Mouse (Mus musculus): ENCODE measurements at regions not wholly inside any gene's neighbourhood (a gene's known extent, or its start where the extent isn't known, plus 50 kb on each side); places are given as distances from the start of the nearest gene placed in this dataset.
A peak's percentile ranks its signal among the peaks of the same experiment; 100 is the strongest.

GRCm38 (mm10) chr13:28700081-28700480 is 253.4 kb downstream of the Sox4 start:
- whole genome bisulfite sequencing: 78% methylated on average over 3 of the region's 3 CpGs
- Histone ChIP-seq H3K4me1 (replicated peaks; ENCODE audit: control insufficient read depth, insufficient read depth, low read length) (peaks cover 7% of the 10 kb centered on the region; the same call in 1 of the 2 replicates), H3K9me3 (ENCODE audit: control insufficient read depth, low read length) (no peaks in the 10 kb centered on the region), H3K4me3 (ENCODE audit: low read depth, low read length) (no peak overlapping the region), H3K36me3 (ENCODE audit: control insufficient read depth, insufficient read depth, low read length) (no peaks in the 10 kb centered on the region), H3K27ac (ENCODE audit: low read depth, low read length) (no peak overlapping the region), H3K27me3 (ENCODE audit: control insufficient read depth, insufficient read depth, low read length) (no peaks in the 10 kb centered on the region), H3K4me2 (ENCODE audit: low read depth, low read length, severe bottlenecking) (no peak overlapping the region), H3K9ac (ENCODE audit: low read length) (no peak overlapping the region)
- no peak for ATAC-seq (replicated peaks; ENCODE audit: low FRiP score)
- DNase-seq (ENCODE audit: low spot score): no peak

- H3K27me3 ChIP-seq (ENCODE audit: control insufficient read depth, insufficient read depth, low read length): no peaks in the 10 kb centered on the region
- no peaks in the 10 kb centered on the region for H3K9me3 ChIP-seq (ENCODE audit: control insufficient read depth, low read length)
- H3K4me2 ChIP-seq (ENCODE audit: low read depth, low read length, severe bottlenecking): no peak overlapping the region
- DNase-seq (ENCODE audit: low spot score) (no peak), ATAC-seq (replicated peaks; ENCODE audit: low FRiP score) (no peak)
- H3K9ac ChIP-seq (ENCODE audit: low read length): no peak overlapping the region
- H3K4me1 ChIP-seq (replicated peaks; ENCODE audit: control insufficient read depth, insufficient read depth, low read length): peaks cover 7% of the 10 kb centered on the region; the same call in 1 of the 2 replicates
- no peak overlapping the region for H3K4me3 ChIP-seq (ENCODE audit: low read depth, low read length)
- H3K27ac ChIP-seq (ENCODE audit: low read depth, low read length): no peak overlapping the region
- H3K36me3 ChIP-seq (ENCODE audit: control insufficient read depth, insufficient read depth, low read length): no peaks in the 10 kb centered on the region
- WGBS: 91% methylated on average over 4 of the region's 4 CpGs
These were observed 254.0 kb downstream of the Sox4 start for GRCm38 (mm10) chr13:28699490-28700032.

DNA sequence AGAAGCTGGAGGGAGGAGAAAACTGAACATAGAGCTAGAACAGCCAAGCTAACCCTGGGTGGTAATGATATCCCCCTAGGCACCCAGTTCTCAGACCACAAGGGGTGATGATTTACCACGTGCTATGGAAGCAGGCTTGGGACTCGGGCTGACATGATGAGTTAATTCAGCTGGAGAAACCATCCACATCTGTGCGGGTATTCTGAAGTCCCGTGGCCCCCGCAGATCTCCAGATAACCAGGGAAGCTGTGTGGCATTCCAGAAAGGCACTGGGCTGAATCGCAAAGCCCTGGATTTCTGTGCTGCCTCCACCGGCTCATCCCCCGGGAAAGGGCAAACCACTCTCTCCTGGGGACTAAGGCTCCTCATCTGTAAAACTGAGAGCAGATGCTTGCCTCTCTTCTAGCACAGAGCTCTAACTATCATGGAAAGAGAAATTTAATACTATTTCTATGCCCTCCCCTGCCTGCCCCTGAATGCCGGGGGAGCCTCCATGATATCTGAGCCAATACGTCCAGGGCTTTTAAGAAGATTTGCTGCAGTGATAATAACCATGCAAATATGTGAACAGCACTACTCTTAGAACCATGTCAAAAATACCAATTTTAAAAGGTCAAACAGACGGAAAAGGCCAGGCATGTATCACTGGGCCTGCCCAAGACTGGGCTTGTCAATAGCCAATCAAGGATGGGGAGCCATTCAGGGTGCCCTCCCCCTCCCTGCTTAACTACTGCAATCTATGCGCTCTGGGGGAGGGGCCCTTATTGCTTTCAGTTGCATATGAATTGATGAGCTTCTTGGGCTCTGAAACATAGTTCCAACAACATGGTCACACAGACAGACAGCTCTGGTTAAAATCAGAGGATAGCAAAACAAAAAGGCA is 255.5 kb downstream of the Sox4 start:
- H3K36me3 ChIP-seq (ENCODE audit: control insufficient read depth, insufficient read depth, low read length): no peaks in the 10 kb centered on the region
- peak overlapping the region; percentile 34; the same call in 1 of the 2 replicates for H3K27ac ChIP-seq (ENCODE audit: low read depth, low read length)
- no peak for DNase-seq (ENCODE audit: low spot score)
- no peaks in the 10 kb centered on the region for H3K27me3 ChIP-seq (ENCODE audit: control insufficient read depth, insufficient read depth, low read length)
- no peak overlapping the region for H3K4me3 ChIP-seq (ENCODE audit: low read depth, low read length)
- H3K4me2 ChIP-seq (ENCODE audit: low read depth, low read length, severe bottlenecking): no peak overlapping the region
- 24% methylated on average over 12 of the region's 12 CpGs for WGBS
- no peak; the same call in none of the 2 replicates for ATAC-seq (replicated peaks; ENCODE audit: low FRiP score)
- peaks cover 9% of the 10 kb centered on the region for H3K4me1 ChIP-seq (replicated peaks; ENCODE audit: control insufficient read depth, insufficient read depth, low read length)
- H3K9ac ChIP-seq (ENCODE audit: low read length): peak overlapping the region; percentile 20; the same call in 1 of the 2 replicates
- H3K9me3 ChIP-seq (ENCODE audit: control insufficient read depth, low read length): no peaks in the 10 kb centered on the region

DNA sequence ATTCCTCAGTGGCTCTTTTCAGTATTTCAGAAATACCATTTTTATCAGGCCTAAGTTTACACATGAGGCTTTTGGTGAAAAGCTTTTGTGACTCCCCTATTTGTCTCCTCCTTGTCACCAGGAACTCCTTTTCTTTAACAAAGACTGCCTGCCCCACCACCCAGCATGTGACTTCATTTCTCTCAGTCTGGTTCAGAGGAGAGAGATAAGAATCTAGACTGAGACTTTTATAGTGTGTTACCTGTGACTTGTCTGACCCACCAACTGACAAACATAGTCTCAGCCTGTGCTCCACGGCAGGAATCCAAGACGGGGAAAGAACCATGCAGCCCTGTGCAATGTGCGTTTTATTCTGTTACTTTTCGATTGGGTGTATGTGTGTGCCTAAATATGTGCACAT is 260.4 kb downstream of the Sox4 start:
- Histone ChIP-seq H3K4me3 (ENCODE audit: low read depth, low read length) (no peak overlapping the region), H3K4me2 (ENCODE audit: low read depth, low read length, severe bottlenecking) (no peak overlapping the region), H3K27me3 (ENCODE audit: control insufficient read depth, insufficient read depth, low read length) (no peaks in the 10 kb centered on the region), H3K27ac (ENCODE audit: low read depth, low read length) (no peak overlapping the region), H3K9ac (ENCODE audit: low read length) (no peak overlapping the region), H3K4me1 (replicated peaks; ENCODE audit: control insufficient read depth, insufficient read depth, low read length) (peaks cover 5% of the 10 kb centered on the region), H3K36me3 (ENCODE audit: control insufficient read depth, insufficient read depth, low read length) (no peaks in the 10 kb centered on the region), H3K9me3 (ENCODE audit: control insufficient read depth, low read length) (no peaks in the 10 kb centered on the region)
- 63% methylated on average over 4 of the region's 4 CpGs for WGBS
- DNase-seq (ENCODE audit: low spot score) (no peak), ATAC-seq (replicated peaks; ENCODE audit: low FRiP score) (no peak)

- Histone ChIP-seq H3K9me3 (ENCODE audit: control insufficient read depth, low read length) (no peaks in the 10 kb centered on the region), H3K4me3 (ENCODE audit: low read depth, low read length) (no peak overlapping the region), H3K4me1 (replicated peaks; ENCODE audit: control insufficient read depth, insufficient read depth, low read length) (peaks cover 2% of the 10 kb centered on the region), H3K4me2 (ENCODE audit: low read depth, low read length, severe bottlenecking) (no peak overlapping the region), H3K27ac (ENCODE audit: low read depth, low read length) (no peak overlapping the region), H3K9ac (ENCODE audit: low read length) (no peak overlapping the region), H3K36me3 (ENCODE audit: control insufficient read depth, insufficient read depth, low read length) (no peaks in the 10 kb centered on the region), H3K27me3 (ENCODE audit: control insufficient read depth, insufficient read depth, low read length) (no peaks in the 10 kb centered on the region)
- 68% methylated on average over 5 of the region's 5 CpGs for WGBS
- DNase-seq (ENCODE audit: low spot score): no peak
- no peak for ATAC-seq (replicated peaks; ENCODE audit: low FRiP score)
These were observed 260.9 kb downstream of the Sox4 start for GRCm38 (mm10) chr13:28692587-28692986.

DNA sequence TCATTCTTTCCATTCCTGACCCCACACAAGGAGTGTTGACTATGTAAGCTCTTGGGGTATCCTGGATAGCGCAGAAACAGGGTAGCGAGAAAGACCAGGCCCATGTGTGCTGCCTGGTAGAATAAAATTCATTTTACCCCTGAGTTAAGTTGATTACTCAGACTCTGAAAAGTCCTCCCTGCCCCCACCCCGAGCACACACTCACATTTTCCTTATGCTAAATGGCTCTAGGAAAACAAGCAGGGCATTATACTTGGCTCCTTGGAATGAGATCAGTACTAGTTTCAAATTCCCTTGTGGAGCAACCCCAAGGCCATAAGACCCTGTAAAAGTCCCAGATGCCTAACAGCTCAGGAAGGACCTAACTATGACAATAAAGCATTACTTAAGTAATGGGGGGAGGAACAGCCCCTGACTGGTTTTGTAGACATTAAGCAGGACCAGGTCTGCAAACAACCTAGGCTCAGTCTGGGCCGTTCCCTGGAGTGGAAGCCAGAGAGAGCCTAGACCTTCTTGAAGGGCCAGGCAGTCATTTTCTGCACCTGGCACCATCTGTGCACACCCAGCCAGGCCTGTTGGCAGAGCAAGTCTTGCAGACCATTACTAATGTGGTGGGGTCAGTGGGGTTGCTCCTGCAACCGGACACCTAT is 262.9 kb downstream of the Sox4 start:
- H3K27ac ChIP-seq (ENCODE audit: low read depth, low read length): peak overlapping the region; percentile 57; the same call in 1 of the 2 replicates
- no peaks in the 10 kb centered on the region for H3K36me3 ChIP-seq (ENCODE audit: control insufficient read depth, insufficient read depth, low read length)
- H3K4me1 ChIP-seq (replicated peaks; ENCODE audit: control insufficient read depth, insufficient read depth, low read length): peaks cover 2% of the 10 kb centered on the region
- peak; percentile 68 for DNase-seq (ENCODE audit: low spot score)
- no peak overlapping the region for H3K9ac ChIP-seq (ENCODE audit: low read length)
- no peaks in the 10 kb centered on the region for H3K27me3 ChIP-seq (ENCODE audit: control insufficient read depth, insufficient read depth, low read length)
- no peak overlapping the region for H3K4me3 ChIP-seq (ENCODE audit: low read depth, low read length)
- H3K9me3 ChIP-seq (ENCODE audit: control insufficient read depth, low read length): no peaks in the 10 kb centered on the region
- WGBS: 46% methylated on average over 5 of the region's 5 CpGs
- peak; percentile 84 for ATAC-seq (replicated peaks; ENCODE audit: low FRiP score)
- H3K4me2 ChIP-seq (ENCODE audit: low read depth, low read length, severe bottlenecking): no peak overlapping the region

DNA sequence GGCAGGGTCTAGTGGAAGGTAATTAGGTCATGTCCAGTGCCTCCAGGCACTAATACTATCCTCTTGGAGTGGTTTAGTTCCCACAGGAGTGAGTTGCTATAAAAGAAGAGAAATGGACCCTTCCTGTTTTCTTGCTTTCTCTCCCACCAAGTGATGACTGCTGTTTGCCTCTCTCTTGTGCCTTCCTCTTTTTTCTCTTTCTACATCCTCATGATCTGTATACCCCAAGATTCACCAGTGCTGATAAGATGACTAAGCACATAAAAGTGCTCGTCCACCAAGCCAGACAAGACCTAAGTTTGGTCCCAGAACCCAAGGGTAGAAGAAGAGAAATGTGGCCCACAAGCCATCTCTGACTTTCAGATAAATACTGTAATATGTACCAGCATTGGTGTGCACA is 265.7 kb downstream of the Sox4 start:
- DNase-seq (ENCODE audit: low spot score) (no peak), ATAC-seq (replicated peaks; ENCODE audit: low FRiP score) (no peak)
- Histone ChIP-seq H3K9ac (ENCODE audit: low read length) (no peak overlapping the region), H3K27me3 (ENCODE audit: control insufficient read depth, insufficient read depth, low read length) (no peaks in the 10 kb centered on the region), H3K4me2 (ENCODE audit: low read depth, low read length, severe bottlenecking) (no peak overlapping the region), H3K4me3 (ENCODE audit: low read depth, low read length) (no peak overlapping the region), H3K9me3 (ENCODE audit: control insufficient read depth, low read length) (no peaks in the 10 kb centered on the region), H3K36me3 (ENCODE audit: control insufficient read depth, insufficient read depth, low read length) (no peaks in the 10 kb centered on the region), H3K4me1 (replicated peaks; ENCODE audit: control insufficient read depth, insufficient read depth, low read length) (no peaks in the 10 kb centered on the region), H3K27ac (ENCODE audit: low read depth, low read length) (no peak overlapping the region)
- WGBS: 89% methylated on average over 1 of the region's 1 CpGs

DNA sequence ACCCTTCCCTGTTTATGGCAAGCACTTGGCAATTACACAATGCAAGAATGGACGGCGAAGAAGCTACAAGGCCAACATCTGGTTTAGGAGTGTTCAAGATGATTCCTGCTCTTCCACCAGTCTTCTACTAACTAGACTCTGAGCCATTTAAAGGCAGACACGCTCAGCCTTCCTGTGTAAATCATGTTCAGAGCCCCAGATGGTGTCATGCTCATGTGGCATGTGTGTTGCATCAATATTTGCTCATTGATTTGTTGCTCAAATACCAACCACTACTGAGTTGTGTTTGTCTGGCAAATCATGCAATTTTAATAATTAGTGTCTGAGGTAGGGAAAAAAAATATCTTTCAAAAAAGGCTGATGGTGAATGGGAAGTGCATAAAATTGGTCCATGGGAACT is 269.2 kb downstream of the Sox4 start:
- Histone ChIP-seq H3K27ac (ENCODE audit: low read depth, low read length) (no peak overlapping the region), H3K4me3 (ENCODE audit: low read depth, low read length) (no peak overlapping the region), H3K4me2 (ENCODE audit: low read depth, low read length, severe bottlenecking) (no peak overlapping the region), H3K9ac (ENCODE audit: low read length) (no peak overlapping the region), H3K36me3 (ENCODE audit: control insufficient read depth, insufficient read depth, low read length) (no peaks in the 10 kb centered on the region), H3K9me3 (ENCODE audit: control insufficient read depth, low read length) (no peaks in the 10 kb centered on the region), H3K27me3 (ENCODE audit: control insufficient read depth, insufficient read depth, low read length) (no peaks in the 10 kb centered on the region), H3K4me1 (replicated peaks; ENCODE audit: control insufficient read depth, insufficient read depth, low read length) (no peaks in the 10 kb centered on the region)
- WGBS: 91% methylated on average over 3 of the region's 3 CpGs
- DNase-seq (ENCODE audit: low spot score) (no peak), ATAC-seq (replicated peaks; ENCODE audit: low FRiP score) (no peak)

Data from forebrain, embryonic 11.5 days (tissue).